Mouse (Mus musculus) cerebellum, adult 9-10 months (tissue): ENCODE results near the gene Cstf1.
A peak's percentile ranks its signal among the peaks of the same experiment; 100 is the strongest.

Source experiments
- DNase-seq: peaks from one replicate; pipeline ENCODE4 v3.0.0; 2022

Cstf1 gene

GRCm38 (mm10) chr2:172370411-172371223 lies at the start of gene Cstf1, which contains the start of gene Aurka:
Cstf1 (plus strand) TSS chr2:172370681.
Aurka (minus strand) TSS chr2:172370535.
- peak; percentile 96 for DNase-seq

GRCm38 (mm10) chr2:172320878-172321277 lies 49.6 kb upstream of the Cstf1 start:
- no peak for DNase-seq

GRCm38 (mm10) chr2:172328248-172328647 lies 42.2 kb upstream of the Cstf1 start:
- DNase-seq = no peak

- peak; percentile 41 for DNase-seq
Observed at GRCm38 (mm10) chr2:172329179-172329578, 41.3 kb upstream of the Cstf1 start.

GRCm38 (mm10) chr2:172338206-172338942 lies 32.1 kb upstream of the Cstf1 start:
- no peak for DNase-seq

GRCm38 (mm10) chr2:172340936-172341335 lies 29.5 kb upstream of the Cstf1 start:
- no peak for DNase-seq

GRCm38 (mm10) chr2:172341606-172342005 lies 28.9 kb upstream of the Cstf1 start:
- DNase-seq = no peak

GRCm38 (mm10) chr2:172343751-172344150 lies 26.7 kb upstream of the Cstf1 start:
- peak; percentile 27 for DNase-seq

GRCm38 (mm10) chr2:172344669-172345068 lies 25.8 kb upstream of the Cstf1 start:
- no peak for DNase-seq

GRCm38 (mm10) chr2:172345258-172345738 lies 25.2 kb upstream of the Cstf1 start, which contains the start of gene Fam210b:
Fam210b (plus strand) TSS chr2:172345565.
- DNase-seq = peak; percentile 97

- DNase-seq = peak; percentile 49
Observed at GRCm38 (mm10) chr2:172346034-172346929, 24.2 kb upstream of the Cstf1 start.

GRCm38 (mm10) chr2:172346933-172347611 lies 23.4 kb upstream of the Cstf1 start:
- peak; percentile 15 for DNase-seq

- no peak for DNase-seq
Observed at GRCm38 (mm10) chr2:172348297-172348950, 22.1 kb upstream of the Cstf1 start.

GRCm38 (mm10) chr2:172349776-172350175 lies 20.7 kb upstream of the Cstf1 start:
- DNase-seq = no peak

GRCm38 (mm10) chr2:172350773-172351172 lies 19.7 kb upstream of the Cstf1 start:
- no peak for DNase-seq

GRCm38 (mm10) chr2:172353218-172353617 lies 17.3 kb upstream of the Cstf1 start:
- no peak for DNase-seq

GRCm38 (mm10) chr2:172354761-172355160 lies 15.7 kb upstream of the Cstf1 start:
- no peak for DNase-seq

GRCm38 (mm10) chr2:172355833-172356232 lies 14.6 kb upstream of the Cstf1 start:
- DNase-seq = no peak

GRCm38 (mm10) chr2:172363176-172363575 lies 7.3 kb upstream of the Cstf1 start:
- no peak for DNase-seq

- no peak for DNase-seq
Observed at GRCm38 (mm10) chr2:172371258-172371657, 777 bp downstream of the Cstf1 start.

GRCm38 (mm10) chr2:172376551-172376950 lies 6.1 kb downstream of the Cstf1 start:
- no peak for DNase-seq
